Mouse (Mus musculus): Measurements from ENCODE around the gene Dmbx1.

Dmbx1 gene

GRCm38 (mm10) chr4:115886875-115887274, 52.9 kb downstream of the Dmbx1 start:
- no peak for DNase-seq (ENCODE audit: low read depth)

GRCm38 (mm10) chr4:115885846-115886245, 53.9 kb downstream of the Dmbx1 start:
- no peak for DNase-seq (ENCODE audit: low read depth)

- no peak for DNase-seq (ENCODE audit: low read depth)
Observed at GRCm38 (mm10) chr4:115884022-115884421, 55.7 kb downstream of the Dmbx1 start, which contains the start of gene Kncn. Gene Kncn, plus strand, starts transcription at chr4:115884400.

GRCm38 (mm10) chr4:115882195-115882594, 57.5 kb downstream of the Dmbx1 start:
- DNase-seq (ENCODE audit: low read depth), result no peak

- DNase-seq (ENCODE audit: low read depth), result no peak
Observed at GRCm38 (mm10) chr4:115881183-115881582, 58.5 kb downstream of the Dmbx1 start.

GRCm38 (mm10) chr4:115878828-115879227, 60.9 kb downstream of the Dmbx1 start:
- no peak for DNase-seq (ENCODE audit: low read depth)

- no peak for DNase-seq (ENCODE audit: low read depth)
Observed at GRCm38 (mm10) chr4:115878216-115878678, 61.5 kb downstream of the Dmbx1 start.

- DNase-seq (ENCODE audit: low read depth), result no peak
Observed at GRCm38 (mm10) chr4:115873231-115873630, 66.5 kb downstream of the Dmbx1 start.

GRCm38 (mm10) chr4:115869512-115870210, 70.1 kb downstream of the Dmbx1 start:
- no peak for DNase-seq (ENCODE audit: low read depth)
